Mouse (Mus musculus) embryo, embryonic 10 days (tissue): ENCODE results near the gene Fbln7.

Experiments
- DNase-seq: peaks from one replicate; pipeline ENCODE4 v3.0.0-alpha.2; 2015; ENCODE audit warnings: low spot score

The Fbln7 gene

GRCm38 (mm10) chr2:128872256-128872655 lies 9.5 kb downstream of the Fbln7 start:
- DNase-seq, result no peak

DNA sequence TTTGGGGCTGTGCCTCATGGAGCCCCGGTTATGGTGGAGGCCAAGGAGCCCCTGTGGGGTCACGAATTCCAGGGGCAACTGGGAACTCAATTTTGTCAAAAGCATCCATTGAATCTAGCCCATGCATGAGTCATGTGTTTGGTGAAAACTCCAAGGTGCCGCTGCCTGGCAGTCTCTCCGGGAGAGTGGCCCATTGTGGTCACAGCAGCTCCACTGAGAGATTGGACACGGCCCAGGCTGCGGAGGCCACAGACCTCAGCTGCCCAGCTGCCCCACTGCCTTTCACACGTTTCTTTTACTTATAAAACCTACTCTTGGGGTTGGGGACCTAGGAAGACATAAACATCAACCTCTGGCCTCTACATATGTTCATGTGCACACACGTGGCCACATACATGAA lies 12.7 kb downstream of the Fbln7 start:
- no peak for DNase-seq

DNA sequence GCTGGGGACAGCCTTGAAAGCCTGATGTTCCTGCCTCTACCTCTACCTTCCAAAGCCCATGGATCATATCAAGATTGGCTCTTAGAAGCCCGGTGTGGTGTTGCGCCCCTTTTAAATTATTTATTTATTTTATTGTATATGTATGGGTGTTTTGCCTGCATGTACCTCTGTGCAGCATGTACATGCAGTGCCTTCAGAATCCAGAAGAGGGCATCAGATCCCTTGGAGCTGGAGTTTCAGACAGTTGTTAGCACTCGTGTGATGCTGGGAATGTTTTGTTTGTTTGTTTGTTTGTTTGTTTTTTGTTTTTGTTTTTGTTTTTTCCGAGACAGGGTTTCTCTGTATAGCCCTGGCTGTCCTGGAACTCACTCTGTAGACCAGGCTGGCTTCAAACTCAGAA lies 18.5 kb downstream of the Fbln7 start:
- DNase-seq, result no peak

- DNase-seq, result no peak
These were observed 22.5 kb downstream of the Fbln7 start for GRCm38 (mm10) chr2:128885225-128885811.

DNA sequence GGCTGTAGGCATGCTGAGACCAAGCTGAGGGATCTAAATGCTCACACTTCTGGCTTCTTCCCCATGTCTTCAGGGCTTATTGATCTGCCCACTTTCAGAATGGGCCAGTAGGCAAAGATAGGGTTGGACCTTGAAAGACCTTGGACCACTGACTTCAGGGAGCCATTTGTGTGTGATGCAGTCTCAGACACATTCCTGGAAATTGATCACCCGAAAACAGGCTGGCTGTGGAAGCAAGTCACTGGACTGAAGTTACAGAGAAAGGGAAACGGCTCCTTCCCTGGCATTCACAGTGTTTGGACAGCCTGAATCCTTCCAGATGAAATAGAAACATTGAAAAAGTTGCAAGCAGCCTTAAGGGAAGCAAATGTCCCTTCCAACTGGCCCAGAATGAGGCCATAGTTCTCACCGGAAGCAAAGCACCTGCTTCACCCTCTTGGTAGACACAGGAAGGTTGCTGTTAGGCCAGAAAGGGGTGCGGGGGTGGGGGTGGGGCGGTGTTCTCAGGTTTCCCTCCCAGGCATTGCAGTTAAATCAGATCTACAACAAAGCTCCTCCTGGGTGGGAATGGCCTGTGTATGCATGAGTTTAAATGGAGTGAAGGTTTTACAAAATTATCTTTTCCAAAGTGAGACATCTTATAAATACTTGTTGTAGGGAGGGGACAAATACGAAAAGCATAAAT lies 25.2 kb downstream of the Fbln7 start:
- no peak for DNase-seq

DNA sequence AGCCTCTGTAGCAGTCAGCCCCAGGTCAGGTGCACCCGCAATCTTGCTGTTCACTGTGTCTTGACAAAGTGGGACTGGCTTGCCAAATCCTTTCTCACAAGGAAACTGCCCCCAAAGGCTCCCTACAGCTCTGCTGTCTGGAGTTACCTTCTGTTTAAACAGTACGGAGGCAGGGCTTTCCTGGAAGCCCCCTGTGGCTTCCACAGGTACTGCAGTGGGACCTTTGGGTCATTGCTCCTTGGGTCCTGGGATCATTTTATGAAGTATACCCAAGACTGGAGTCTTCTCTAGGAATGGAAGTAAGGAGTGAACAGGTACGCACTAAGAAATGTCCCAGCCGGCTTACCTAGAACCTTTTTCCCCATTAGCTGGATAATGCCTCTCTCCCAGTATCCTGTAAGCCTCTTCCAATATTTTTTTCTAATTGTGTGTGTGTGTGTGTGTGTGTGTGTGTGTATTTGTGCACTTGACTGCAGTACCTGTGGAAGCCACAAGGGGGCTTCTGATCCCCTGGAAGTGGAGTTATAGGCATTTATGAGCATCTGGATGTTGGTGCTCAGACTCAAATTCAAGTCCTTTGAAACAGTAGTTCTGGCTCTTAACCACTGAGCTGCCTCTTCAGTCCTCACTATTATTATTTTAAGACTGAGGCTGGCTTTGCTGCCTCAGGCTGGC lies 28.0 kb downstream of the Fbln7 start:
- DNase-seq, result no peak

- DNase-seq, result peak; percentile 7
These were observed 29.5 kb downstream of the Fbln7 start for GRCm38 (mm10) chr2:128892180-128892721.

GRCm38 (mm10) chr2:128902843-128903242 lies 40.1 kb downstream of the Fbln7 start:
- no peak for DNase-seq

GRCm38 (mm10) chr2:128903661-128904060 lies 40.9 kb downstream of the Fbln7 start:
- DNase-seq, result no peak

DNA sequence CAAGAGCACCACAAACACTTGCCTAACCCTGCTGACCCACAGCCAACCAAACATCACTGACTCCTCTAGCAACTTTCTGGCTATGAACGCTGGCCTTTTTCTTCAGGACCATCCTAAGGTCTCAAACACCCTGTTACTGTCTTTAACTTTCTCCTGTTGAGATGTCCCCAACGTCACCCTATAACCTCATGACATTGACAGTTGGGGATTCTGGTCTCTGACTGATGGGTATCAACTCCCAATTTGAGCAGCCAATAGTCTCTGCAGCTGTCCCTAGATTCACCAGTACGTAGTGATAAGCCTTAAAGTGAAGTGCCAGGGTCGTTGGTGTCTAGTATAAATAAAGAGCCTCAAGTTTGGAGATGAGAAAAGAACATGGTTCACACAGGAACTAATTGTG lies 52.2 kb downstream of the Fbln7 start:
- no peak for DNase-seq

DNA sequence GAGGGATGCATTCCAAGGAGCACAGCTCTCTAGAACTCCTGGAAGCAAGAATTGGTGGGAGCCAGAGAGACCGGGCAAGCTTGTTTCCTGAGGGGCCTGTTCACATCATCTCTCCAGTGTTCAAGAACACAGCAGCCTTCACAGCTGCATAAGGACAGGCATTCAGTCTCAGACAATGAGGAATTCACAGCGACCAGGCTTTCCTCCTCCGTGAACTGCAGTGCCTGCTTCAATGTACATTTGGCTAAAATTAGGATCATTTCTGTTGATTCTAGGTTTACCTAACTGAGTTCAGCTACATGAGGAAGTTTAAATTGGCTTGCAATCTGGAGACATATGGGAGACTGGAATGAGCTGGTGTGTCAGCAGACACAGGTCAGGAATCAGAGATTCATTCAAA lies 53.7 kb downstream of the Fbln7 start:
- no peak for DNase-seq

GRCm38 (mm10) chr2:128924799-128925198 lies 62.0 kb downstream of the Fbln7 start:
- no peak for DNase-seq

DNA sequence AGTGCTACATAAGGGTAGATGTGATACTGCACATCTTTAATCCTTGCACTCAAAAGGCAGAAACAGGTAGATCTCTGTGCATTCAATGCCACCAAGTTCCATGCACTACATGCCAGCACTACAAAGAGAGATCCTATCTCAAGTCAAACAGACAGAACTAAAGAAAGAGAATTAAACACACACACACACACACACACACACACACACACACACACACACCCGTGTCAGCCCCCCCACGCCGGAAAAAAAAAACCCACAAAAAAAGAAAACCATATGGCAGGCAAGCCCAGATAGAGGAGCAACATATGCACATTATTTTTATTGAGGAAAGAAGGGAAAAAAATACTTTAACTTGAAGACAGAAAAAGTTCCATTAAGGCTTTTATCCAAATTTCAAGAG lies 65.7 kb downstream of the Fbln7 start:
- DNase-seq, result no peak

GRCm38 (mm10) chr2:128930704-128931103 lies 67.9 kb downstream of the Fbln7 start:
- DNase-seq, result no peak

- DNase-seq, result no peak
These were observed 73.5 kb downstream of the Fbln7 start for GRCm38 (mm10) chr2:128936256-128936655.

DNA sequence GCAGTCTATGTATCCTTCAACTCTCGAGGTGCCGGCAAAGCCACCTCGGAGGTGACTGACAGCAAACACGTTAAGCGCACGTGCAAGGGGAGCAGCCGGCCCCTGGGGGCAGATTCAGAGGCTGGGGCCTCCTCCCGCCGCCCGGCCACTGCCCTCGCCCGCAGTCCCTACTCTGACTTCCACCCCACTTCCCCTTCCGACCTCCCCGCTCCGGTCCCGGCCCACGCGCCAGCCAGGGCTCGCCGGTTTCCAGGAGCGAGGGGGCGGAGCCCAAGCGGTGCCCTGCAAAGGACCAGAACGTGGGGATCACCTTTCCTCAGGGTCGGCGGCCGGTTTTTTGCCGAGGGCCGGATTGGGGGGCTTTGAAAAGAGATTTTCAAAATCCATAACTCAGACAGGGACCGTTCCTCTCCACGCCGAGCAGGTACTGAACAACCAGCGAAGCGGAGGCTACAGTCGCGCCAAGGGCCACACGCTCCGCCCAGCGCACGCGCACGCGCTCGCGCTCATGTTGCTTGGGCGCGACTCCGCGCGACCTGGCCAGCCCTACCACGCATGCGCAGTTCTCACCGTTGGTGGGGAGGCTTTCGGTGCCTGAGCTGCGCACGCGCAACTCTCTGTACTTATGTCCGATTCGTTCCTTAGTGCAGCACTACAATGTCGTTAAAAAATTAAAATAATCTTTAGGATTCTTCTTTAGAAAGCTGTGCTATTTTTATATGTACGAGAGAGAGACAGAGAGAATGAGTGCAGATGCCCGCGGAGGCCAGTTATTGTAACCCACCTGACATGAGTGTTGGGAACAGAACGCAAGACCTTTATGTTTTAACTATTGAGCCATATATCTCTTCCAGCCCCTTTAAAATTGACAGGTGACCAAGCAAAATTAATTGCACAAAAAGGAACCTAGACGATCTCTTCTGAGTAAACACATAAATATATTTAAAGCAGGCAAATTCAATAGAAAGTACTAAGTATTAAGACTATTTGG lies 81.1 kb downstream of the Fbln7 start, which contains the start of gene Zc3h8:
Gene Zc3h8 (minus strand): TSS at position 540 of the 991 bp plus-strand sequence.
- DNase-seq, result peak; percentile 100
